Mouse (Mus musculus): ENCODE measurements around the gene Telo2. TPM values are rescaled to one million over a fixed set of nuclear protein-coding genes. Genes with fewer than 3 reads are reported as not detected.

Gene Telo2
- polyA plus RNA-seq (2014; fragmentation: Nextera tagmentation; extraction: Ambion mirVana), result 29.9 and 31.8 TPM in 2 replicates

DNA sequence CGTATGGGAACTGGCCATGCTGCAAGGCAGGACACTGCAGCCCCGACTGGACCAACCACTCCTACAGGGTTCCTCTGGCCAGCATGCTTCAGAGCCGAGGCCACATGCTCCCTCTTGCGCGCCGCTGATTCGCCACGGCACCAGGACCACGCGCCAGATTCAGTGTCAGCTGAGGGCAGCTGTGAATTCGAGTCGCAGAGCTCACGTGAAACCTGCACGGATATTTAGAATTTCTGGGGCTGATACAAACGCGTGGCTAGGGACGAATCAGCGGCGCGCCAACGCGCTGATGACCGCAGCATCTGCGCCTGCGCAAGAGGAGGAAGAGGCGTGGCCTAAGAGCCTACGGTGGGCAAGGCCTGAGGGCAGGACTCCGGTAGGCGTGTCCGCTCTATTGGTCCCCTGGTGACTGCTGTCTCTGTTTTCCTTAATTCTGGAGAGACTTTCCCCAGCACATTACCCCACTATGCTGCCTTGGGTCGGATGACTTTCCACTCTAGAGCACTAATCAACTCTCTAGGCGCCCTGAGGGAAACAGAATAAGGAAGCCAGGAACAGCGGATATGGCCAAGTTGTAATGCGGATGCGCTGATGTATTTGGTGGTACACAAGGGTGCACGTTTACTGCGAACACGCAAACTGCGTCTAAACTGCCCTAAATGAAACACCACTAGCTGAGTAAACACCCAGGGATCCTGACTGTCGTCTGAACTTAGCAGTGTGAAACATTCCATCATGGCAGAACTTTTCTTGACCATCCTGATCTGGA, at the start of gene Telo2:
Gene Telo2 (minus strand): TSS at position 304 of the 769 bp plus-strand sequence.
- DNase-seq (ENCODE audit: low spot score) (peak; percentile 93), ATAC-seq (ENCODE audit: insufficient read depth, low FRiP score, low TSS enrichment) (peak; percentile 89)
- WGBS, result 8% methylated on average over 40 of the region's 40 CpGs
- Histone ChIP-seq H3K27me3 (ENCODE audit: control insufficient read depth, insufficient read depth, low read length) (0 out of 2 replicates have a peak, but pooled peaks cover 3% of the 10 kb centered on the region), H3K4me2 (ENCODE audit: low read depth) (peak within 1 kb of the TSS; percentile 98), H3K36me3 (ENCODE audit: control insufficient read depth, insufficient read depth, low read length) (no peaks in the 10 kb centered on the region), H3K4me1 (ENCODE audit: control insufficient read depth, insufficient read depth, low read length) (peaks cover 6% of the 10 kb centered on the region; the same call in 1 of the 2 replicates), H3K9me3 (ENCODE audit: control insufficient read depth, low read length) (no peaks in the 10 kb centered on the region), H3K9ac (ENCODE audit: low read length) (peak within 1 kb of the TSS; percentile 82), H3K4me3 (ENCODE audit: low read depth, low read length) (peak within 1 kb of the TSS; percentile 59), H3K27ac (ENCODE audit: low read depth, low read length) (peak within 1 kb of the TSS; percentile 86)

DNA sequence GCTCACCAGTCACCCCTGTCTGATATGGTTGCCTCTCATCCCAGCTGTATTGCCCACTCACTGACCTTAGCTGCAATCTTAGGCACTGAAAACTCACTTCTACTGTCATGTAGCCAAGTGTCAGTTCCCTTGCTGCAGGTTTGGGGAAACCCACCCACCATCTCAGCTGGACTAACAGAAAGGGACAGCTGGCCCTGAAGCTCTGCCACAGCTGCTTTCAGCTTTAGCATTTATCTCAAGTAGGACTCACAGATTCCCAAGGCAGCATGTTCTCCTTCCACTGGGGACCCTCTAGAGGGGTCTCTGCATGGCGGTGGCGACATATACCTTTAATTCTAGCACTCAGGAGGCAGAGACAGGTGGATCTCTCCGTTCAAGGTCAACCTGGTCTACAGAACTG, 49.0 kb upstream of the Telo2 start:
- H3K9me3 ChIP-seq (ENCODE audit: control insufficient read depth, low read length), result no peaks in the 10 kb centered on the region
- peaks cover 4% of the 10 kb centered on the region for H3K36me3 ChIP-seq (ENCODE audit: control insufficient read depth, insufficient read depth, low read length)
- H3K27ac ChIP-seq (ENCODE audit: low read depth, low read length), result no peak overlapping the region
- no peak overlapping the region for H3K4me3 ChIP-seq (ENCODE audit: low read depth, low read length)
- no peak for ATAC-seq (ENCODE audit: insufficient read depth, low FRiP score, low TSS enrichment)
- no peaks in the 10 kb centered on the region for H3K27me3 ChIP-seq (ENCODE audit: control insufficient read depth, insufficient read depth, low read length)
- no peaks in the 10 kb centered on the region for H3K4me1 ChIP-seq (ENCODE audit: control insufficient read depth, insufficient read depth, low read length)
- WGBS, result 90% methylated on average over 3 of the region's 3 CpGs
- H3K9ac ChIP-seq (ENCODE audit: low read length), result no peak overlapping the region
- no peak for DNase-seq (ENCODE audit: low spot score)
- H3K4me2 ChIP-seq (ENCODE audit: low read depth), result no peak overlapping the region

DNA sequence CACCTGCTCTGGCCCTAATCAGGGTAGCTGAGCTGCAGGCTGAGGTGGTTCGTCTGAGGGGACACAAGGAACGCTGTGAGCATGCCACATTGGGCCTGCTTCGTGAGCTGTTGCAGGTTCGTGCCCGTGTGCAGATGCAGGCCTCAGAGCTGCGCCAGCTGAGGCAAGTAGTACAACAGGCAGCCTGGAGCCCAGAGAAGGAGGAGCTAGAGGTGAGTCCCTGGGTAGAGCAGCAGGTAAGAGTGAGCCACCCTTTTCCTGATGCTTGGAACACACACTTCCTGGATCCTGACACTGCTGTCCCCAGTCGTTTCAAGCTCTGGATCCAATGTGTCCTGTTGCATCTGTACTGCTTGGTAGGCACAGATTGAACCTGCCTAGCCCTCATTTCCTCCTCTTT, 47.6 kb upstream of the Telo2 start:
- Histone ChIP-seq H3K4me1 (ENCODE audit: control insufficient read depth, insufficient read depth, low read length) (no peaks in the 10 kb centered on the region), H3K36me3 (ENCODE audit: control insufficient read depth, insufficient read depth, low read length) (peaks cover 4% of the 10 kb centered on the region), H3K27me3 (ENCODE audit: control insufficient read depth, insufficient read depth, low read length) (no peaks in the 10 kb centered on the region), H3K4me3 (ENCODE audit: low read depth, low read length) (no peak overlapping the region), H3K27ac (ENCODE audit: low read depth, low read length) (no peak overlapping the region), H3K9ac (ENCODE audit: low read length) (no peak overlapping the region), H3K9me3 (ENCODE audit: control insufficient read depth, low read length) (no peaks in the 10 kb centered on the region), H3K4me2 (ENCODE audit: low read depth) (no peak overlapping the region)
- no peak for ATAC-seq (ENCODE audit: insufficient read depth, low FRiP score, low TSS enrichment)
- DNase-seq (ENCODE audit: low spot score), result no peak
- 73% methylated on average over 7 of the region's 7 CpGs for WGBS

DNA sequence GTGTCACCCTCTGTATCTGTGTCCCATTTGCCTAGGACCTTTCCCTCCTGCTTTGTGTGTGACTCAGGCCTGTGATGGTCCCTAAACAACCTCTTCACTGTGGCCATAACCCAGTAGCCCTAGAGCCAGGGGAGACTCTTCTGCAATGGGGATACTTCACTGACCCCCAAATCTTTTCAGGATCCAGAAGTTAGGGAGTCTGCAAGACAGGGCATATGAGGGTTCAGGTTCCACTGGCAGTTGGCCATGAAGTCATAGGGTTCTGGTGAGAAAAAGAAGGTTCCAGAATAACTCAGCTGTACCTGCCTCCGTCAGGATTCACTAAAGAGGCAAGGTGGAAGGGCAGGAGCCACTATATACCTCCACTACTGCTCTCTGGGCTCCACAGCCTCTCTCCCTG, 46.4 kb upstream of the Telo2 start, which contains the start of gene Ccdc154:
Gene Ccdc154 (plus strand): TSS at position 301 of the 400 bp plus-strand sequence.
- 82% methylated on average over 1 of the region's 1 CpGs for WGBS
- H3K27me3 ChIP-seq (ENCODE audit: control insufficient read depth, insufficient read depth, low read length), result no peaks in the 10 kb centered on the region

DNA sequence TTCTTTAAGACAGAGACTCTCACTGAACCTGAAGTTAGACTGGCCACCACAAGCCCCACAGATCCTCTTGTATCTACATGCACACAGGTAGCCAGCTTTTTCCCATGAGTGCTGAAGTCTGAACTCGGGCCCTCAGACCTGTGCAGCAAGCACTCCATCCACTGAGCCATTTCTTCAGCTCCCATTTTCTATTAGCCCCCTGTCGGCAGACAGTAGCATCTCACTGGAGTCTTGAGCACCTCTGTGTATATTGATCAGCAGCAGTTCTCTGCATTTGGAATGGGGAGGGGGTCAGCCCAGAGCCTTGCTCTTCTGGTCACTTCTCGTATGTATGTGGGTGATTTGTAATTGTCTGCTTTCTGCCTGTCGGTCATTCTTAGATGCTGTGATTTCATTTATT, 24.2 kb upstream of the Telo2 start:
- no peak overlapping the region for H3K9ac ChIP-seq (ENCODE audit: low read length)
- ATAC-seq (ENCODE audit: insufficient read depth, low FRiP score, low TSS enrichment), result no peak
- no peak for DNase-seq (ENCODE audit: low spot score)
- H3K27ac ChIP-seq (ENCODE audit: low read depth, low read length), result no peak overlapping the region
- WGBS, result 68% methylated on average over 4 of the region's 4 CpGs
- no peaks in the 10 kb centered on the region for H3K36me3 ChIP-seq (ENCODE audit: control insufficient read depth, insufficient read depth, low read length)
- H3K4me1 ChIP-seq (ENCODE audit: control insufficient read depth, insufficient read depth, low read length), result no peaks in the 10 kb centered on the region
- H3K4me2 ChIP-seq (ENCODE audit: low read depth), result no peak overlapping the region
- H3K4me3 ChIP-seq (ENCODE audit: low read depth, low read length), result no peak overlapping the region
- no peaks in the 10 kb centered on the region for H3K9me3 ChIP-seq (ENCODE audit: control insufficient read depth, low read length)
- no peaks in the 10 kb centered on the region for H3K27me3 ChIP-seq (ENCODE audit: control insufficient read depth, insufficient read depth, low read length)

More for the DNA sequence above, 46.4 kb upstream of the Telo2 start, which contains the start of gene Ccdc154:
- DNase-seq (ENCODE audit: low spot score) (no peak), ATAC-seq (ENCODE audit: insufficient read depth, low FRiP score, low TSS enrichment) (no peak)
- Histone ChIP-seq H3K4me2 (ENCODE audit: low read depth) (no peak within 1 kb of the TSS), H3K9me3 (ENCODE audit: control insufficient read depth, low read length) (no peaks in the 10 kb centered on the region), H3K36me3 (ENCODE audit: control insufficient read depth, insufficient read depth, low read length) (peaks cover 8% of the 10 kb centered on the region), H3K4me1 (ENCODE audit: control insufficient read depth, insufficient read depth, low read length) (no peaks in the 10 kb centered on the region), H3K9ac (ENCODE audit: low read length) (no peak within 1 kb of the TSS), H3K4me3 (ENCODE audit: low read depth, low read length) (no peak within 1 kb of the TSS), H3K27ac (ENCODE audit: low read depth, low read length) (no peak within 1 kb of the TSS)

DNA sequence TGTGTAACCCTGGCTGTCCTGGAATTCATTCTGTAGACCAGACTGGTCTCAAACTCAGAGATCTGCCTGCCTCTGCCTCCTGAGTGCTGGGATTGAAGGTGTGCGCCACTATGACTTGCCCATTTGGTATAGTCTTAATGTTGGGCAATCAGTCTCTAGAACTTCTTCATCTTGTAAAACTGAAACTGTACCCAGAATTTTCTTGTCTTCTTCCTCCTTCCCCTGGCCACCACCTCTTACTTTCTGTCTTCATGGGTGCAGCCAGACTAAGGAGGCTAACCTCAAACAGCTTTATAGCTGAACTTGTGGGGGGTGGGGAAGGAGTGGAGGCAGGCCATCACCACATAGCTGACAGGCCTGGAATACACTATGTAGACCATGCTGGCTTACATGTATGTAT, 23.0 kb upstream of the Telo2 start:
- no peaks in the 10 kb centered on the region for H3K27me3 ChIP-seq (ENCODE audit: control insufficient read depth, insufficient read depth, low read length)
- no peak overlapping the region for H3K27ac ChIP-seq (ENCODE audit: low read depth, low read length)
- ATAC-seq (ENCODE audit: insufficient read depth, low FRiP score, low TSS enrichment) (no peak), DNase-seq (ENCODE audit: low spot score) (no peak)
- no peak overlapping the region for H3K9ac ChIP-seq (ENCODE audit: low read length)
- peaks cover 6% of the 10 kb centered on the region for H3K4me1 ChIP-seq (ENCODE audit: control insufficient read depth, insufficient read depth, low read length)
- H3K4me2 ChIP-seq (ENCODE audit: low read depth), result no peak overlapping the region
- H3K9me3 ChIP-seq (ENCODE audit: control insufficient read depth, low read length), result no peaks in the 10 kb centered on the region
- H3K4me3 ChIP-seq (ENCODE audit: low read depth, low read length), result no peak overlapping the region
- H3K36me3 ChIP-seq (ENCODE audit: control insufficient read depth, insufficient read depth, low read length), result no peaks in the 10 kb centered on the region
- WGBS, result 100% methylated on average over 1 of the region's 1 CpGs

DNA sequence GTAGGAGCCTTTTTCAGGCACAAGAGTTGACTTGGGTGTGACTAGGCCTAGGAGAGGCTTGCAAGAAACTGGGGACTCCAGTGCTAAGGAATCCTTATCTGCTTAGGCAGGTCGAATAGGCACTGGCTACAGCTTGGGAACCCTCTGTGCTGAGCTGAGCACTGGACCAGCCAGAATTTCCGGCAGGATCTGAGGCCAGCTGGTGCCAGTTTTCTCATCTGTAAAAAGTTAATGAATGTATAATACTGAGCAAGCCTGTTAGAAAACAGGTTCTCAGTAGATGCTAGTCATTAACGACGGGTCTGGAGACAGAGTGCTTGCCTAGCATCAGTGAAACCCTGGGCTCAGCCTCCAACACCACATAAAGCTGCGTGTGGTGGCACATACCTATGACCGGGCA, 19.9 kb upstream of the Telo2 start:
- Histone ChIP-seq H3K27me3 (ENCODE audit: control insufficient read depth, insufficient read depth, low read length) (no peaks in the 10 kb centered on the region), H3K4me2 (ENCODE audit: low read depth) (no peak overlapping the region), H3K4me3 (ENCODE audit: low read depth, low read length) (no peak overlapping the region), H3K27ac (ENCODE audit: low read depth, low read length) (no peak overlapping the region), H3K36me3 (ENCODE audit: control insufficient read depth, insufficient read depth, low read length) (no peaks in the 10 kb centered on the region), H3K9me3 (ENCODE audit: control insufficient read depth, low read length) (no peaks in the 10 kb centered on the region), H3K9ac (ENCODE audit: low read length) (no peak overlapping the region), H3K4me1 (ENCODE audit: control insufficient read depth, insufficient read depth, low read length) (peaks cover 7% of the 10 kb centered on the region)
- DNase-seq (ENCODE audit: low spot score) (no peak), ATAC-seq (ENCODE audit: insufficient read depth, low FRiP score, low TSS enrichment) (no peak)
- WGBS, result 91% methylated on average over 6 of the region's 6 CpGs

DNA sequence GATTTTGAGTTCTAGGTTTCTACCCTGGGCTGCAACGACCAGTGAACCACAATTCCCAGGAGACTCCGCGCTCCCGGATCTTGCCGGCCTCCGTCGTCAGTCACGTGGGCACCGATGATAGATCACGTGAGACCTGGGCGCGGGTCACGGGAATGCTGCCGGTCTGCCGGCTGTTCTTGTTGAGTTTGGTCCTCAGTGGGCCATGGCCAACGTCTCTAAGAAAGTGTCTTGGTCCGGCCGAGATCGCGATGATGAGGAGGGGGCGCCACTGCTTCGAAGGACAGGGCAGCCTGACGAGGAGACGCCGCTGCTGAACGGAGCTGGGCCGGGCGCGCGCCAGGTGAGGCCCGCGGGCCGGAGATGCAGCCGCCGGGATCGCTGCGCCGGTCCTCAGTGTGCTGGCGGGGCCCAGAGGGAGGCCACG, 17.5 kb upstream of the Telo2 start, which contains the start of gene Clcn7:
Gene Clcn7 (plus strand): TSS at position 117 of the 424 bp plus-strand sequence.
- peak; percentile 91 for DNase-seq (ENCODE audit: low spot score)
- under 1% methylated on average over 35 of the region's 40 CpGs for WGBS

DNA sequence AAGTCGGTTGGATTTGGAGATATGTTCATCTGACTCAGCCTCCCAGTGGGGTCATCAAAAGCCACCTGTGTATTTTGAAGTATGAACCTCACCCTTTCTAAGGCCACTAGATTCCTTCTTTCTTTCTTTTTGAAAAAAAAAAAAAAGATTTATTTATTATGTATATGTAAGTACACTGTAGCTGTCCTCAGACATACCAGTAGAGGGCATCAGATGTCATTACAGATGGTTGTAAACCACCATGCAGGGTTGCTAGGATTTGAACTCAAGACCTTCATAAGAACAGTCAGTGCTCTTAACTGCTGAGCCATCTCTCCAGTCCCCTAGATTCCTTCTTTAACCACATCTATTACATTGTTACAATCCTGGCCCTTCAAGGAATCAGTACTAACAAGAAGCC, 14.3 kb upstream of the Telo2 start:
- no peak for ATAC-seq (ENCODE audit: insufficient read depth, low FRiP score, low TSS enrichment)
- 95% methylated on average over 1 of the region's 1 CpGs for whole genome bisulfite sequencing
- no peaks in the 10 kb centered on the region for H3K9me3 ChIP-seq (ENCODE audit: control insufficient read depth, low read length)
- no peak for DNase-seq (ENCODE audit: low spot score)
- no peak overlapping the region for H3K9ac ChIP-seq (ENCODE audit: low read length)
- no peak overlapping the region for H3K4me3 ChIP-seq (ENCODE audit: low read depth, low read length)
- H3K27ac ChIP-seq (ENCODE audit: low read depth, low read length), result no peak overlapping the region
- H3K4me2 ChIP-seq (ENCODE audit: low read depth), result no peak overlapping the region
- peaks cover 7% of the 10 kb centered on the region for H3K4me1 ChIP-seq (ENCODE audit: control insufficient read depth, insufficient read depth, low read length)
- no peaks in the 10 kb centered on the region for H3K27me3 ChIP-seq (ENCODE audit: control insufficient read depth, insufficient read depth, low read length)
- H3K36me3 ChIP-seq (ENCODE audit: control insufficient read depth, insufficient read depth, low read length), result no peaks in the 10 kb centered on the region

More for the DNA sequence above, 17.5 kb upstream of the Telo2 start, which contains the start of gene Clcn7:
- no peaks in the 10 kb centered on the region for H3K36me3 ChIP-seq (ENCODE audit: control insufficient read depth, insufficient read depth, low read length)
- H3K4me2 ChIP-seq (ENCODE audit: low read depth), result peak within 1 kb of the TSS; percentile 75
- ATAC-seq (ENCODE audit: insufficient read depth, low FRiP score, low TSS enrichment), result peak; percentile 90
- no peaks in the 10 kb centered on the region for H3K27me3 ChIP-seq (ENCODE audit: control insufficient read depth, insufficient read depth, low read length)
- no peaks in the 10 kb centered on the region for H3K9me3 ChIP-seq (ENCODE audit: control insufficient read depth, low read length)
- peak within 1 kb of the TSS; percentile 82 for H3K9ac ChIP-seq (ENCODE audit: low read length)
- peak within 1 kb of the TSS; percentile 83 for H3K4me3 ChIP-seq (ENCODE audit: low read depth, low read length)
- no peak within 1 kb of the TSS for H3K27ac ChIP-seq (ENCODE audit: low read depth, low read length)
- peaks cover 7% of the 10 kb centered on the region for H3K4me1 ChIP-seq (ENCODE audit: control insufficient read depth, insufficient read depth, low read length)

Data from neural tube, embryonic 11.5 days (tissue).